Mouse (Mus musculus) v-Abl transformed pro-B cells (cell line): Measurements from ENCODE around the gene Gm21190.
"Not testable (repeated sequence)": the region's sequence is repeated elsewhere in the genome, so short reads cannot be mapped to it uniquely, and the experiment has no call there.

Experiments used
- in situ Hi-C, 2 experiments: fragments of 400-800 bp; cut with MboI; formaldehyde crosslinking; loops; one replicate each; pipeline ENCODE4 v1.15.1; 2025; ENCODE audit not compliant: unreplicated experiment in 2 of 2

Gm21190 gene

DNA sequence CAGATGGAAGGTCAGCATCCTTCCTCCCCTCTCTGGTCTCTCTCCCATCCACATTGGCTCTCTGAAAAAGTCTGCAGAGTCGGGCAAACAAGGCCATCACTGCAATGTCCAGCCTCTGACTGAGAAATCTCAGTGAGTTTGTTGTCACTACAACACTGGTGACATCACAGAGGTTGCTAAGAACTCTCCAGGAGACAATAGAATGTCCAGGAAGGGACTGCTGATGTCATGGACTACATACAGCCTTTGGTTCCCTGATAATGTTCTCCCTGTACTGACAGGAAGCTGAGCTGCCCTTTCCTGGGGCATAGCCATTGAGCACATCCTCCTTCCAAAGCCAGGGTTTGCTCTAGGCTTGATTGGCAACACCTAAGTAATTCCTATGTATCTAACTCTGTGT is at the start of gene Gm21190:
Gene Gm21190, minus strand, starts transcription at position 101 of the 400 bp plus-strand sequence.
- in situ Hi-C loops, result not testable (repeated sequence)

DNA sequence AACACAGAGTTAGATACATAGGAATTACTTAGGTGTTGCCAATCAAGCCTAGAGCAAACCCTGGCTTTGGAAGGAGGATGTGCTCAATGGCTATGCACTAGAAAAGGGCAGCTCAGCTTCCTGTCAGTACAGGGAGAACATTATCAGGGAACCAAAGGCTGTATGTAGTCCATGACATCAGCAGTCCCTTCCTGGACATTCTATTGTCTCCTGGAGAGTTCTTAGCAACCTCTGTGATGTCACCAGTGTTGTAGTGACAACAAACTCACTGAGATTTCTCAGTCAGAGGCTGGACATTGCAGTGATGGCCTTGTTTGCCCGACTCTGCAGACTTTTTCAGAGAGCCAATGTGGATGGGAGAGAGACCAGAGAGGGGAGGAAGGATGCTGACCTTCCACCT is 48.0 kb upstream of the Gm21190 start, which contains the start of gene Gm21083:
Gene Gm21083, plus strand, starts transcription at position 301 of the 400 bp plus-strand sequence.
- in situ Hi-C loops, result not testable (repeated sequence)

DNA sequence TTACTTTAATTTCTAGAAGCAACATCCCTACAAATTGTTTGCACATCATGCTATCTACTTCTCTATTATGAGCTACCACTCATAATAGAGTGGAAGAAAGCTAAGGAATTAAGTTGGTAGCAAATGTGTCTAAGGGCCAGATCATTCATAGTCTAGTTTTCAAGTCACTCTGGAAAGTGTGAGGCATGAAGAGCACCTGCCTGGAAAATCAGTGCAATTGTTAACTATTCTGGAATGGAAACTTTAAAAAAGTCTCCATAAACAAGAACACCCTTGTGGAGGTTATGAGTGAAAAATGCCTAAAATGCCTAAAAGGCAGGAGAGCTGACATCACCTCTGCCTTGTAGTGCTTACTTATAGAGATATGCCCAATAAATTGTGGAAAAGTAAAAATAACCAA is 44.7 kb upstream of the Gm21190 start:
- in situ Hi-C loops, result not testable (repeated sequence)

DNA sequence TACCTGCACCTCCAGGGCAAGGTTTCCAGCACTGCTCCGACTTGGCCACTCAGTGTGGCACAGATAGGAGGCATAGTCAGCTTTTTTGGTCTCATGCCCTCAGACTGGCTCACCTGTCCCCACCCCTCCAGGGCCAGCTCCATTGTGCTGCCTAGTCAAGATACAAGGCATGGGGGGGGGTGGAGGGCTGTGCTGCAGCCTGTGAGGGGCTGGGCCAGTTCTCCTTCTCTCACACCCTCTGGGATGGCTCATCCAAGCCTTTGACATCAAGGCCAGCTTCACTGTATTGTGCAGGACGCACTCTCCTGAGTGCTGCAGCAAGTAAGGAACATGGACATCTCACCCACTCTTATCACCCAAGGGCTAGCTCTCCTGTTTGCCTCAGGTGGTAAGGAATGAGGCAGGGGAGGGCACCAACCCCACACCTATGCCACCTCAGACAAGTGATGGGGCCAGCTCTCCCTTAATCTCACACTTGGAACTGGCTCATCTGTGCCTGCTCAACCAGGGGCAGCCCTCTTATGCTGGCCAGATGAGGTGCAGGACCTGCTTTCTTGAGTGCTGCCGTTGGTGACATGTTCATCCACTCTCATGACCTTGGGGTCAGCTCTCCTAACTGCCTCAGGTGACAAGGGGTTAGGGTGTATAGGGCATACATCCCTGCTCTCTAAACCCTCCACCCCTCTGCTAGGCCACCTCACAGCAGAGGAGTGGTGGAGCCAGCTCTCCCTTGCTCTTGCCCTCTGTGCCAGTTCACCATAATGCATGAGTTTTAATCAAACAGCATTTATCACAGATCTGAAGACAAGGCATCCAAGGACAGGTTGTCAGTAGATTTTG is 32.6 kb upstream of the Gm21190 start:
- in situ Hi-C loops, result not testable (repeated sequence)

DNA sequence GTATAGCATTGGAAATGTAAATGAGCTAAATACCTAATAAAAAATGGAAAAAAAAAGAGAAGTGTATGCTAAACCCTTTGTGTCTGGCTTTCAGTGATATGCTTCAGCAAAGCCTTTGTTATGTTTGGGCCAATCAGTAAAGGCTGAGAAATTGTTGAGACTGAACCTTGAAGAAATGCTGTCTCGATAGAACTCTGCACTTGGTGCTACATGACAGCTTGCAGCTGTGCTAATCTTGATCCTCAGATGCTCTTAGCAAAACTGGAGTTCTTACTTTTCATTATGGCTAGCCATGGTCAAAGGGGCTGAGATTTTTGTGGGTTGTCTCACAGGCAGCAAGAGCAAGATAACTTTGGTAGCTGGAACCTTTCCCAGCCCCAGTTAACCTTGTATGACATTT is 29.6 kb upstream of the Gm21190 start:
- in situ Hi-C loops, result not testable (repeated sequence)

DNA sequence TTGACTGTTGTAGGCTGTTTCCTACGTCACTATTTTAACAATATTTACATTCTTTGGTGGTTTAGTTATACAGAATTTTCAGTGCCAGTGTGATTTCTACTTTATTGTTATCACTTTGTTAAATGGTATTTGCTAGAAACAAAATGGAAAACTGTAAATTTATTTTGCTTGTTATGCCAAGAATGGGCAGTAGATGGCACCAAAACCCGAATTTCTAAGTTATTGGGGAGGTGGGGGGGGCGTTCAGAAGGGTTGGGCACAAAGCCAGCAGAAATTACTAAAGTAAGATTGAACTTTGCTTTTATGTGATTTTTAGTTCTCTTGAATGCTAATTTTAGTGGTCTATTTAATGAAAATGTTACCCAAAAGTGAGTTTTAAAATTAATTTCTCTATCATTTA is 20.6 kb upstream of the Gm21190 start:
- in situ Hi-C loops, result not testable (repeated sequence)

DNA sequence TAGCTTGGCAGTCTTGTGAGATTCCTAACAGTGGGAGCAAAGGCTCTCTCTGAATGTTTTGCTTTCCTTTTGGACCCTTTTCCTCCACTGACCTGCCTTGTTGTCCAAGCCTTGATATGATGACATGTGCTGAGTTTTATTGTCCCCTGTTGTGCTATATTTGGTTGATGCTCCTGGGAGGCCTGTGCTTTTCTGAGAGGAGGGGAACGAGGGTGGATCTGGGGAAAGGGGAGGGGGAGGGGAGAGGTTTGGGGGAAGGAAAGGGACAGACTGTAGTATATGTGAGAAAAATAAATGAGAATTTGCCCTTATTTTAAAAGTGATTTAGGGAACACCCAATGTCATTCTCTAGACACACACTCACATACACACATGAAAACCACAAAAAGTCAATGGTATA is 20.1 kb upstream of the Gm21190 start:
- in situ Hi-C loops, result not testable (repeated sequence)

DNA sequence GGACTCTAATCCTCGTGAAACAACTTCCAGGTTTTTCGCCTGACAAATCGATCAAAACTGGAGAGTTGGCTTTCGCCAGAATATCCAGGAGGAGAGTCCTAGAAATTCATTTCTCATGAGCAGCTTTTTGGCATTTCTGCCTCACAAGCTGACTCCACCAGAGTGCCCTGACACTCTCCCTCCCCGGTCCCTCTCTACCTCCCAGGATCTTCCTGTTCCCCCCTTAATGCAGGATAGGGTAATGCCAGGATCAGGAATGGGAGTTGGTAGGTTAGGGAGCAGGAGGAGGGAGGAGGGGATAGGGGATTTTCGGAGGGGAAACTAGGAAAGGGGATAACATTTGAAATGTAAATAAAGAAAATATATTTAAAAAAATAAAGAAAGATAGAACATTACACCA is 19.6 kb upstream of the Gm21190 start:
- in situ Hi-C loops, result not testable (repeated sequence)

DNA sequence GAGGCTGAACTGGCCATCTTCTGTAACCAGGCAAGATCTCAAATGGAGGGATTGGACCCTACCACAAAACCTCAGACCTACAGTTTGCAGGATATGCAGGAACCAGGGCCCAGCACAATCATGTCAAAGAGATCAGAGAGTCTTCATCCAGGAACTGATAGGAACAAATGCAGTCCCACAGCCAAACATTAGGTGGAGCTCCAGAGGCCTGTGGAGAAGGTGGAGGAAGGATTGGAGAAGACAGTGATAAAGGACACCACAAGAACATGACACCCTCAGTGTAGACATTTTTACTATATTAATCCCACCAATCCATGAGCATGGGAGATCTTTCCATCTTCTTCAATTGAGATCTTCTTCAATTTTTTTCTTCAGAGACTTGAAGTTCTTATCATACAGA is 6.6 kb downstream of the Gm21190 start:
- in situ Hi-C loops, result not testable (repeated sequence)

DNA sequence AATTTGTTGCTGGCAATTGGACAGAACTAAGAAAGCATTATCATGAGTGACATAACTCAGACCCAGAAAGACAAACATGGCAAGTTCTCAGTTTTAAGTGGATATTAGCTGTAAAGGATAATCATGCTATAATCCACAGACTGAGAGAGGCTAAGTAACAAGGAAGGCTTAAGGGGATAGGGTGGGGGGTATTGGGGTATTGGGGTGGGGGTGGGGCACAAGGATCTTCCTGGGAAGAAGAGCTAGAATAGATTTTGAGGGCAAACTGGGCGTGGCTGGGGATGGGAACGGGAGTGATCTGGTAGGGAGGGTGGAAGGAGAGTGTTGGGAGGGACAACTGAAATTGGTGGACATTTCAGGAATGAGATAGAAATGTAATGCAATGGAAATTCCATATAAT is 7.0 kb downstream of the Gm21190 start:
- in situ Hi-C loops, result not testable (repeated sequence)

DNA sequence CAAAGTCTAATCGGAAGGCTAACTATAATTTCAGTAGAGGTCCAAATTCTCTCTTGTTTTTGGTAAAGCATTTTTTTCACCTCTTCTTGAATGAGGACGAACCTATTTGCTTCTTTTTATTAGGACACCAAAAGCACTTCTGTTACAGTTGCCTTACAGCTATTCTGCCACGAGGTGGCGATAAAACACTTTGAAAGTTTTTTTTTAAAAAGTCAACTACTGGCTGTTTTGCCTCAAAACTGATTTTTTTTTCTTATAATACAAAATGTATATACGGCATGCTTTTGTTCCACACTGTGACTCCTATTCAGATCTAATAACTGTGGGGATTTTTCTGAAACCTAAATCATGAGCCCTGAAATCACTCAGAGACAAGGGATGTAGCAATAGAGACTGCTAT is 8.6 kb downstream of the Gm21190 start:
- in situ Hi-C loops, result not testable (repeated sequence)

DNA sequence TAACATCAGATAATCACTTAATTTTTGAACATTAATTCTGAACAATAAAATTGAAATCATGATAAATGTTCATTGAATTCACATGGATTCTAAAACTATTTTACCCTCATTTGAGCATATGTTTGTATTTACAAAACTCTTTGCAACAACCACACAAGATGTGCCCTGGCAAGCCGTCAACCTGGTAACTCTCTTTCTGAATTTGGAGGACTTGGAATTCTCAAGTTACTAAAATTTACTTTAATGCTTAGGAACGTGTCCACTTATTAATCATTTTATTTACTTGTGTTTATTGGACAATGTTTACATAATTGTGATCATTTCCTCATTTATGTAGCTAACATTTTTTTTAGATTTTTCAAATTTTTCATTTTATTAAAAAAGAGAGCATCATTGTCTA is 11.9 kb downstream of the Gm21190 start:
- in situ Hi-C loops, result not testable (repeated sequence)

DNA sequence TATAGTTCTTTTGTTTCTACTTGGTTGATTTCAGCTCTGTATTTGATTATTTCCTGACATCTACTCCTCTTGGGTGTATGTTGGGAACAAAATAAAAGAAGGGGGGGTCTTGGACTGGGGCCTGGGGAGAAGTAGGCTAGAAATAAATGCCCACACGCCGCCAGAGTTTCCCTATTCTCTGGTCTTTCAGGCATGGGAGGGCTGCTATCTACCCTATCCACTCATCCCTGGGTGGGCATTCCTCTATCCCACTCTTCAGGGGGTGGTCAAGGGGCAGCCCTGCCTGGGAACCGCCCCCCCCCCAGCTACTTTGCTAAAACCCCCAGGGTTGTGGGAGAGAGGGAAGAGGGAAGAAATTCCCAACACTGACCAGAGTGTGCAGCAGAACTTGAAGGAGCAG is 16.8 kb downstream of the Gm21190 start:
- in situ Hi-C loops, result not testable (repeated sequence)

DNA sequence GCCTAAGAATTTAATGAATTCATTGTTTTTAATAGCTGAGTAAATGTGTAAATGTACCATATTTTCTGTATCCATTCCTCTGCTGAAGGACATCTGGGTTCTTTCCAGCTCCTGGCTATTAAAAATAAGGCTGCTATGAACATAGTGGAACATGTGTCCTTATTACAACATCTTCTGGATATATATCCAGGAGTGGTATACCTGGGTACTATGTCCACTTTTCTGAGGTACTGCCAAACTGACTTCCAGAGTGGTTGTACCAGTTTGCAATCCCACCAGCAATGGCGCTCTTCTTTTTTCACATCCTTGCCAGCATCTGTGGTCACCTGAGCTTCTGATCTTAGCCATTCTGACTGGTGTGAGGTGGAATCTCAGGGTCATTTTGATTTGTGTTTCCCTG is 19.1 kb downstream of the Gm21190 start:
- in situ Hi-C loops, result not testable (repeated sequence)

DNA sequence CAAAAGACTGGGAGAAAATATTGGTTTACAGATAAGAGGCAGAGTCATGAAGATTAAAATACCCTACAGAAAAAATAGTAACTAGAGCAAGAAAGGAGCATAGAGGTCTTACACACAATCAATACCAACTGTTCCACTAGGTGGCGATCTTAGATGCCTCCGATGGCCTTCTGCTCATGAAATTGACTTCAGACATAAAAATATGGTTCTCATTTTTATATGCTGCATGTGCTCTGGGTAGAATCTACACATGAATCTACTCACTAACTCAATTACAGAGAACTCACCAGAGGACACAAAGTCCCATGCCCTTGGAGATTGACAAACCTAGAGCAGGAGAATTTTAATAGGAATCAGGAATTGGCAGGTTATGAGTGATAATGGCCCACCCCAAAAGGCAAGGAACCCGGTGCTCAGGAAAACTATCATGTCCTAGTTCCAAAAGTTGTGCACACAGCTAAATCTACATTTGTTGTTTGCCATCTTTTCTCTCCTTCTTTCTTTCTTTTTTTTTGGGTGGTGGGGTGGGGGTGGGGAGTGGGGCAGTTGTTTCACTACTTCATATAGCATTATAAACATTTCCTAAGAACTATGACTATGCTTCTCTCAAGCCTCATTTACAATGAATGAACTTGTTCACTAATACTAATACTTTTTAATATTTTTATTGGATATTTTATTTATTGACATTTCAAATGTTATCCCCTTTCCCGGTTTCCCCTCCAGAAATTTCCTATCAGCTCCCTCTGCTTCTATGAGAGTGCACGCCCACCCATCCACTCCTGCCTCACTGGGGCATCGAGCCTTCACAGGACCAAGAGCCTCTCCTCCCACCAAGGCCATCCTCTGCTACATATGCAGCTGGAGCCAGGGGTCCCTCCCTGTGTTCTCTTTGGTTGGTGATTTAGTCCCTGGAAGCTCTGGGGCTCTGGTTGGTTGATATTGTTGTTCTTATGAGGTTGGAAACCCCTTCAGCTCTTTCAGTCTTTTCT is 20.3 kb downstream of the Gm21190 start:
- in situ Hi-C loops, result not testable (repeated sequence)

DNA sequence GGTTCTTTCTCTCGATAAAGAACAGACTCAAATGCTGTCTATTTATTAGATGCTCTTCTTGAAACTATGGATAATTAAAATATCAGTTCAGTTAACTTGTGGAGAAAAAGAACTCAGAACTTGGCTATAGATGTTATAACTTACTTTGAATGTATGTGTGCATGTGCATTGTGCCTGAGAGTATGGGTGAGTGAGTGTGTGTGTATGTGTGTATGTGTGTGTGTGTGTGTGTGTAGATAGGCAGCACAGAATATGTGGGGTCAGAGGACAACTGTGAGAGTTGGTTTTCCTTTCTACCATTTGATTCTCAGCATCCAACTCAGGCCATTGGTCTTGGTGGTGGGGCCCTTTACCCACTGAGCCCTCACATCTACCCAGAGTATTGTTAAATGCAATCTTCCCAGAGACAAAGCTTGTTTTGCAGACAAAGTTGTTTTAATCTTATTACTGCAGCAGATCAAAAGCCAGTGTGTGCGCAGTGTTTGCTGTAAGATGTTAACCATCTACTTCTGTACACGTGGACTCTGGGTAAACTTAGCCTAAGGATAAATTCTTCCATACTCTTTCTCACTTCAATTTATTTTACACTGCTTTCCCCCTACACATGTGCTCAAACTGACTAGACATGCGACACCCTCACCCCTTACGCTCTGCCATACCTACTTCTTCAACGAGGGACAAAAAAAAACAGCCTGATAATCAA is 21.1 kb downstream of the Gm21190 start:
- in situ Hi-C loops, result not testable (repeated sequence)

DNA sequence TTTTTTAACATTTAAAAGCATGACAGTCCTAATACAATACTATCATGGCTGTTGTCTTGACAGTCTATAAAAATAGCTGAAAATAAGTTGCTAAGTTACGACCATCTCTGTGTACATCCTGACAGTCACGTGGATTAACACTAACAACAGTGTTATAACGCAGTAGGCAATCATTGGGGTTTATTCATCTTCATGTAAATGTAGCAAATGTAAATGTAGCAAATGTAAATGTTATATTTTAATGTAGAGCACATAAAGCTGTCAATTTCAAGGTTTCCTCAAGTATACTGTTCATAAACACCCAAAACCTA is 21.8 kb downstream of the Gm21190 start:
- in situ Hi-C loops, result no loop called here

DNA sequence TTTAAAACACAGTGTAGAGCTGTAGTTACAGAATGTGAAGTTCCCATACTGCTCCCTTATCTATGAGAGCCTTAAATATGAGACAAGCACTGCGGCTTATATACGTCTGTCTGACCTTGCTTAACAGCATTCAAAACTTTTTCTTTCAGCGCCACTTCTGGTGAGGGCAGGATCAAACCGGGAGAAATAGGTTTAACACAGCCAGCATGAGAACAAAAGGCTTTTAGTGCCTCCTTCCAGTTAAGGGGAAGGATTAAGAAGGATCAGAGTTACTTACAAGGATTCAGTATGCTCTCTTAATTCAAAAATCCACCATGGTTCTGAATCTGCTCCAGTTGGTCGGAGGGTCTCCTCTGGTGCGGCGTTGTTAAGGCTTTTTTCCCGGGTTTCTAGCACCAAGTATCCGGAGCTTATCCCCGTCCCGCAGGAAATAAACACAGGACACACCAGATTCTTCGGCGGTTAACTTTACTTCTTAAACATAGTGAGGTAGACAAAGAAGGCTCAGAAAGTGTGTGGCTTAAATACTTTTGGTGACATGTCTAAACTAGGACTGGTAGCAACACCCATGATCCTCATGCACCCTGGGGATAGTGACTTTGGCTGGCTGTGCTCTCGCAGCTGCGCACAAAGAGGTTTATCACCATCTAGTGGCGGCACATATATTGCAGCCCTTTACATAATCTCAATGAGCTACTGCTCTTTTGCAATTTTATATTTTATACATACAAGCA is 22.3 kb downstream of the Gm21190 start:
- in situ Hi-C loops, result no loop called here

DNA sequence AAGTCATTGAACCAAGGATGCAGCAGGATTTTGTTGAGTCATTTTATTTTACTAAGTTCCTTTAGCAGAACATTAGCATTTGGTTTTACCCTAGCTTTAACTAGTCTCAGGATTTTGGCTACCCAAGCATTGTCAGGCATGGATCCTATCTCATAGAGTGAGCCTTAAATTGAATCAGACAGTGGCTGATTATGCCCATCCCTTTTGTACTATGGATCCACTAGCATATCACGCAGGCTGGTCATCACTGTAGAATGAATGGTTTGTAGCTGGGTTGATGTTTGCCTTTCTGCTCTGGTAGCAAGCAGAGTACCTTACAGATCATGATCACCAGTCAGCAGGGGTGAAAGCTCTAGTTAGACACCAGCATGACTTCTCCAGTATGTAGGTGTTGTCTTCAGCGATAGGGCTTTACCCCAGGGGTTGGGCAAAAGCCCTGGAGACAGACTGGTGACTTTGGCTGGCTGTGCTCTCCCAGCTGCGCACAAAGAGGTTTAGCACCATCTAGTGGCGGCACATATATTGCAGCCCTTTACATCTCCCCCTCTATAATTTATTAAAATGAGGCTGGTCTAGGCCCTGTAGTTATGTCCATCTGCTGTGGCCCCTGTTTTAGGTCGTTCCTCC is 30.1 kb downstream of the Gm21190 start:
- in situ Hi-C loops, result not testable (repeated sequence)

DNA sequence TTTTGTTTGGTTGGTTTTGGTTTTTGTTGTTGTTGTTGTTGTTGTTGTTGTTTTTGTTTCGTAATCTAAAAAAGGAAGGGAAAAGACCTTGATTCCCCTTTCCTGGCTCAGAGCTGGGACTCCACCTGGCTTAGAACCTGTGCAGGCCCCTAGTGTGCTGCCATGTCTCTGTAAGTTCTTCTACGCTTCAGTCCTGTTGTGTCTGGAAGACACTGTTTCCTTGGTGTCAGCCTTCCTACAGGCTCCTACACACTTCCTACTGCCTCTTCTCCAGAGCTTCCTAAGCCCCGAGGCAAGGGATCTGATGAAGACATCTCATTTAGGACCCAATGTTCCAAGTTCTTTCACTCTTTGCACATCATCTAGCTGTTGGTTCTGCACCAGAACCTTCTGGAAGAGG is 30.7 kb downstream of the Gm21190 start:
- in situ Hi-C loops, result not testable (repeated sequence)
